Mouse (Mus musculus) thymus, postnatal 14 days (tissue): ENCODE data around the gene Cdh4.
A peak's percentile ranks its signal among the peaks of the same experiment; 100 is the strongest.

Experiments
- DNase-seq: peaks from one replicate; pipeline ENCODE4 v3.0.0; 2021

Cdh4 gene

DNA sequence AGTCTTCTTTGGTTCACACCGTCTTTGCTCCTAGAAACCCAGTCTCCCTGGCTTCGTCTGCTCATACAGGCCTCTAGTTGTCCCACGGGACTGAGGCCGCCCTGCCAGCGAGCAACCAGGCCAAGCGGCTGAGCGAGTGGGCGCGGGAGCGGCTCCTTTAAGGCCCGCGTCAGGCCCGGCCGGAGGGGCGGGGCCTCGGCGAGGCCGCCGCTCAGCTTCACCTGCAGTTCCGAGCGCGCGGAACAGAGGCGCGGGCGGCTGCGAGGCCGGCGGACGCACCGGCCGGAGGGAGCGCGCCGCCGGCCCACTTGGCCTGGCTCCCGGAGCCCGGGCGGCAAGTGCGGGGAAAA is at the start of gene Cdh4:
Gene Cdh4, plus strand, starts transcription at position 241 of the 350 bp plus-strand sequence.
- peak; percentile 6 for DNase-seq

GRCm38 (mm10) chr2:179395442-179395841 is 46.8 kb upstream of the Cdh4 start:
- DNase-seq, result no peak

DNA sequence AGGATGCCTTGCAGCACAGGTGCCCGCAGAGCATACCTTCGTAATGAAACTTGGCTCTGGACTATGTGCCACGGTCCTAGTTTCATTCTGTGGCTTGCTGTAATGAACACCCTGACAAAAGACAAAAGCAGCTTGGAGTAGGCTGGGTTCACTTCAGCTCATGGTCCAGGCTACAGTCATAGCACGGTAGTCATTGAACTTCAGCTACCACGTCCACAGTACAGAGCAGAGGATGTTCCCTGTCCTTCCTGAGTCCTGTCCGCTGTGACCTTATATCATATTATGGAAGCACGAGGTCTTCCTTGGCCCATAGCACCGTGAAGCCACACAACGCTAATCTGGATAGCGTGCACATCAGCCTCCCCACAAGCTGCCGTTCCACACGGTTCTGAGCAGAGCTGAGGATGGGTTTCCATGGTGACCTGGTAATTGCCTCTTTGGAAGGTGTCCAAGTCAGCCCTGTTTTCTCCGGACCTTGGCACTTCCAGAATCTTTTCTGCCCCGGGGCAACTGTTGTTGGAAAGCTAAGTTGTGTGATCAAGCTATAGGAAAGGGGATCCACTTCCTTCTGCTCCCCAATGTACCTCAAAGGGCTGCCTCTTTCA is 42.5 kb upstream of the Cdh4 start:
- no peak for DNase-seq

- no peak for DNase-seq
Observed at GRCm38 (mm10) chr2:179410866-179411561, 31.2 kb upstream of the Cdh4 start.

DNA sequence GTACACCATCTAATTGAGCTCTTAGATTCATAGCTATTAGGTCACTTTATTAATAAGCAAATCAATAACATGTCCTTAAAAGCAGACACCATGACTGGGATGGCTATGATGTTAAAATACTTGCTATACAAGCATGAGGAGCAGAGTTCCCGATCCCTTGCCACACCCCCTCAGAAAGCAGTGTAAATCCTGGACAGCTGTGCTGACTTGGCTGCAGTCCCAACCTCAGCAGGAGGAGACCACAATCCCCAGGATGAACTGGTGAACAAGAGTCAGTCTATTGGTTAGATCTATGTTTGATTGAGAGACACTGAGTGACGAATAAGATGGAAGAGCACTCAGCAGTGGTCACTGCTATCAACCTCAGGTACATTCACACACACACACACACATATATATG is 29.3 kb upstream of the Cdh4 start:
- DNase-seq, result no peak

DNA sequence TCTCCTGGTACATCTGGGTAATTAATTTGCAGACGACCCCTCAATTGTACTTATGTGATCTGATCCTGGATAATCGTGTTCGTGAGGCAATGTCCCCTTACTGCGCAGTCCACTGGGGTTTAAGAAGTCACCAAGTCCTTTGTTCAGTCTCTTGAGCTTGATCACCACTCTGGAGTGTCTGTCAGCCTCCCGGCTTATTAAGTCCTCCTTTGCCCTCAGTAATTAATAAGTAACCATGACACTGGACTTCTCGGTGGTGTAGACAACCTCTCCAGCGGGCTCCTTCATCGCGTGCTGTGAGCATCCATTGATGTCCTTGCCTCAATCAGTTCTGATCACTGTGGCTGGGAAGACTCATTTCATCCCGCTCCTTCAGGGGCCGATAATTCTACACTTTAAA is 28.0 kb upstream of the Cdh4 start:
- DNase-seq, result no peak

DNA sequence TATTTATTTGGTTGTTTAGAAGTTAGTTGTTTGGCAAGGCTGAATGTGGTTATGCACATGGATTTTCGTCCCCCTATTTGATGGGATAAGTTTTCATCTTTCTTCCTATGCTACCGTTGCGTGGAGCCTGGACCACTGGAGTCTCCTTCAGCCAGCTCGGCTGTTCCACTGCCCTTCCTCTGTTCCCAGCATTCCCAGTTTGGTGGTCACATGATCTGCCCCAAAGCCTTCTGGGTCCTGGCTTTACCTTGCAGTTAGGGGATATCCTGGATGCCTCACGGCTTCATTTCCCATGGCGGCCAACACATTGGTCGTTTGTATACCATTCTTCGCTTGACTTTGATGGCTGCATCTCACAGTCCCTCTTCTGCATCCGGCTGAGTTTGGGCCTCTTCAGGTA is 27.5 kb upstream of the Cdh4 start:
- DNase-seq, result no peak

- no peak for DNase-seq
Observed at GRCm38 (mm10) chr2:179415892-179416403, 26.3 kb upstream of the Cdh4 start.

- DNase-seq, result no peak
Observed at GRCm38 (mm10) chr2:179416587-179417227, 25.5 kb upstream of the Cdh4 start.

- DNase-seq, result no peak
Observed at GRCm38 (mm10) chr2:179425602-179426001, 16.6 kb upstream of the Cdh4 start.

GRCm38 (mm10) chr2:179428889-179429288 is 13.3 kb upstream of the Cdh4 start:
- DNase-seq, result no peak

- DNase-seq, result no peak
Observed at GRCm38 (mm10) chr2:179440161-179440560, 2.1 kb upstream of the Cdh4 start.

DNA sequence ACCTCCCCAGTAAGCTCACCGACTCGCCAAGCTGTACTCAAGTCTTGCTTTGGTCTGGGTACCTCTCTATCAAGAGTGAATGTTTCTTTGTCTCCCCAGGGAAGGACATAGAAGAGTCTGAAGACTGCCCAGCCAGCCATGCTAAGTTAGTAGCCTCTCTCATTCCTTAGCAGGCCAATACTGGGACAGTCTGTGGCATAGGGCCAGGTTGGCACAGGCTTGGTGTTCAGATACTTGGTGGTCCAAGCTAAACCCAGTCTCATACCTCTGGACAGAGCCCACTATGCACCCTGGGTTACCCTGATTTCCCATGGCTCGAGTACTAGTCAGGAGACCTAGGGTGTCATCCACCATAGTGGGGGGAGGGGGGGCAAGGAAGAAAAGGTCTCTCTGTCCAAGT is 1.1 kb upstream of the Cdh4 start:
- DNase-seq, result no peak

GRCm38 (mm10) chr2:179441717-179442116 is 514 bp upstream of the Cdh4 start:
- DNase-seq, result no peak

GRCm38 (mm10) chr2:179442541-179443225 is 452 bp downstream of the Cdh4 start:
- DNase-seq, result no peak

GRCm38 (mm10) chr2:179443226-179443815 is 1.1 kb downstream of the Cdh4 start:
- no peak for DNase-seq

- DNase-seq, result no peak
Observed at GRCm38 (mm10) chr2:179443959-179444358, 1.7 kb downstream of the Cdh4 start.

- DNase-seq, result no peak
Observed at GRCm38 (mm10) chr2:179448256-179448655, 6.0 kb downstream of the Cdh4 start.

GRCm38 (mm10) chr2:179449018-179449417 is 6.8 kb downstream of the Cdh4 start:
- DNase-seq, result no peak

DNA sequence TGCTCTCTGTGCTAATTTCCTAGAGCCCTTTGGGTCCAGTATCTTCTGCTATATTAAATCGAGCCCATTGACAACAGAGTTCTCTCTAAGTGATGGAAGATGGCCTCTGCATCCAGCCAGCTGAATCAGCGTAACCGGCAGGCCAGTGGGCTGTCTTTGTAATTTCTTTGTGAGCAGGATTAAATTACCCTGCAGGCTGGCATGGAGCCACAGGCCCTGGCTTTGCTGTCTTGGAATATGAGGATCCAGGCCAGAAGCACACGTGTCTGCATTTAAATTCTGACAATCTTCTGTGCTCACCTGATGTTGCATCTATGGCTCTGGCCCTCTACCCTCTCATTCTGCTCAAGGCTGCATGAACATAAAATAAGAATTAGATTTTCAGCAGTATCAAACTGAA is 17.0 kb downstream of the Cdh4 start:
- DNase-seq, result no peak

- DNase-seq, result no peak
Observed at GRCm38 (mm10) chr2:179459606-179460005, 17.4 kb downstream of the Cdh4 start.

- no peak for DNase-seq
Observed at GRCm38 (mm10) chr2:179463514-179463913, 21.3 kb downstream of the Cdh4 start.

DNA sequence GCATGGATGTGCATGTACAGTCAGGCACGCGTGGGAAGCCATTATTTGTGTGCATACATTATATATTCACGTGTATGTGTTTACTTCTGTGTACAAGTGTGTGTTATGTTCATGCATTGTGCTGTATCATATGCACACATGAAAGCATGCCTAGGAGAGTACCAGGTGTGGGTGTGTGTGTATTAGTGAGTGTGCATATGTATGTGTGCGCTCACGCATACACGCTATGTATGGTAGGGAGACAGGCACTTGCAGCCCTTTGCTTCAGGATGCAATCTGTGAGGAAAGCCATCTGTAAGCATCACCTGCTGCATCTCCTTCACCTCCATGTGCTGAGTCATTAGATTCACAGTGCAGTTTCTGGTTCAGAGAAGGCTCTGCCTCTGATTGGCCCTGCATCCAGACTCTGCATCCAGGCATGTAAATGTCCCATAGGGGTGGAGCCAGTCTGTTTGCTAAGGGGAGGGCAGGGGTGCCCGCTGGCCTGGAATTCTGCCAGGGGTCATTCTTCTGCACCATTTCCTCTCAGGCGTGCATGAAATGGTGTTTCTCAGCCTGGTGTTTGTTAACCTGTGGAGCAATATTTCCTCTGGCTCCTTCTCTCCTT is 25.7 kb downstream of the Cdh4 start:
- no peak for DNase-seq
